Mouse (Mus musculus): Measurements from ENCODE around the gene Reps2.

DNA sequence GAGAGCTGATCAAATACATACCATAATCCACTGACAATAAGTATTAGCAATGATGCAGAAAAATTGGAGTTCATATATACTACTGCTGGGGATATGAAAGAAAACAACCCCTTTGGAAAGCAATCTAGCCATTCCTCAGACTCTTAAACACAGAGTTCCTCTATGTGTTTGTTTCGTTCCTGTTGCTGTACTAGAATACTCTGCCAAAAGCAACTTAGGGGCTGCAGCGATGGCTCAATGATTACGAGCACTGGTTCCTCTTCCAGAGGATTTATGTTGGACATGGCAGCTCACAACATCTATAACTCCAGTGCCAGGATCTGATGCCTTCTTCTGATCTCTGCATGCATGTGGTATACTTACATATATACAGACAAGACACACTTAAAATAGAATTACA is 9.0 kb upstream of the Reps2 start:
- no peak for TF ChIP-seq CTCF (IDR thresholded peaks at IDR 0.05; ENCODE audit: borderline replicate concordance, insufficient read depth, low read length)
- no peak for TF ChIP-seq POLR2A (IDR thresholded peaks at IDR 0.05; ENCODE audit: low read depth, low read length)

Measured in embryonic fibroblast, embryonic 13.5 days (primary cell).